Mouse (Mus musculus): ENCODE results near the gene Tmc7. TPM values are rescaled to one million over a fixed set of nuclear protein-coding genes. Genes with fewer than 3 reads are reported as not detected.
A peak's percentile ranks its signal among the peaks of the same experiment; 100 is the strongest.

Tmc7 gene
- polyA plus RNA-seq, 1 experiment from 2014 or later: 0.46 TPM

- H3K4me3 ChIP-seq: no peak overlapping the region
- WGBS (ENCODE audit: insufficient replicate concordance): 74% methylated on average over 9 of the region's 9 CpGs
- no peak overlapping the region for H3K27ac ChIP-seq
- no peak overlapping the region for H3K4me2 ChIP-seq
- peaks cover 33% of the 10 kb centered on the region for H3K27me3 ChIP-seq (replicated peaks)
- no peaks in the 10 kb centered on the region for H3K9me3 ChIP-seq (replicated peaks)
- ATAC-seq: no peak
- no peak overlapping the region for H3K9ac ChIP-seq
- H3K4me1 ChIP-seq: peaks cover 16% of the 10 kb centered on the region; the same call in 1 of the 2 replicates
- peaks cover 8% of the 10 kb centered on the region for H3K36me3 ChIP-seq
Observed at GRCm38 (mm10) chr7:118493892-118494291, 90.6 kb downstream of the Tmc7 start.

DNA sequence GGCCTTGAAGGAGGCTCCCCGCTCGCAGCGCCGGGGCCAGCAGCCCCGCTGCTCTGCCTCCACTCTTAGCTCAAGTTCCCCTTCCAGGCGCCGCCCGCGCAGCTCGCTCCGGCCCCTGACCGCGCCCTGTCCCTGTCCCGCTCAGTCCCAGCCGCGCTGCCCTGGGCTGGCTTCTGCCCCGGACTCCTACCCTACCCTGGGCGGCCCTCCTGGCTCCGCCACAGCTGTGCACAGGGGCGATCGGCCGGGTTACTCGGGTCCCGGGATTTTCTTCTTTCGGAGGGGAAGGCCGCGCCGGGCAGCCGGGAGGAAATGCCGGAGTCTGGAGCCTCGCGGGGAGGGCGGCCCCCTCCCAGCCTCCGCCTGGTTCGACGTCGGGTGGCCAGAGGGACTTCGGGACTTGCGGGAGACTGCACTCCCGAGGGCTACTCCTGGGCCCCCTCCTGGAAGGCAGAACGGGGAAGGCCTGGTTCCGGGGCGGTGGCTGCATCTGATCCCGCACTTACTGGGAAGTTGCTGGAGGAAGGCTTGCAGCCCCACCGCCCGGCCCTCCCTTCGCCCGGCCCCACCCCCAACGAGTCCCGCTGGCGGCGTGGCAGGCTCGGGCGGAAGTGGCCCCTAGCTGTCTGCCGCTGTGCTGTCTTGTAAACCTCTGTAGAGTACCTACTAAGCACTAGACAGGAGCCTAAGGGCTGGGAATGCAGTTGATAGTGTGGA lies 92.9 kb downstream of the Tmc7 start, which contains the start of gene Itpripl2:
Gene Itpripl2 (minus strand): TSS at position 545 of the 717 bp plus-strand sequence.
- Histone ChIP-seq H3K27me3 (replicated peaks) (peaks cover 33% of the 10 kb centered on the region), H3K9ac (peak within 1 kb of the TSS; percentile 73), H3K4me3 (peak within 1 kb of the TSS; percentile 60), H3K9me3 (replicated peaks) (no peaks in the 10 kb centered on the region), H3K4me1 (peaks cover 25% of the 10 kb centered on the region), H3K4me2 (peak within 1 kb of the TSS; percentile 74), H3K36me3 (peaks cover 8% of the 10 kb centered on the region), H3K27ac (peak within 1 kb of the TSS; percentile 63)
- peak; percentile 69 for ATAC-seq
- under 1% methylated on average over 53 of the region's 55 CpGs for WGBS (ENCODE audit: insufficient replicate concordance)

GRCm38 (mm10) chr7:118490666-118491430 lies 93.7 kb downstream of the Tmc7 start:
- Histone ChIP-seq H3K27ac (peak overlapping the region; percentile 63), H3K9me3 (replicated peaks) (no peaks in the 10 kb centered on the region)

DNA sequence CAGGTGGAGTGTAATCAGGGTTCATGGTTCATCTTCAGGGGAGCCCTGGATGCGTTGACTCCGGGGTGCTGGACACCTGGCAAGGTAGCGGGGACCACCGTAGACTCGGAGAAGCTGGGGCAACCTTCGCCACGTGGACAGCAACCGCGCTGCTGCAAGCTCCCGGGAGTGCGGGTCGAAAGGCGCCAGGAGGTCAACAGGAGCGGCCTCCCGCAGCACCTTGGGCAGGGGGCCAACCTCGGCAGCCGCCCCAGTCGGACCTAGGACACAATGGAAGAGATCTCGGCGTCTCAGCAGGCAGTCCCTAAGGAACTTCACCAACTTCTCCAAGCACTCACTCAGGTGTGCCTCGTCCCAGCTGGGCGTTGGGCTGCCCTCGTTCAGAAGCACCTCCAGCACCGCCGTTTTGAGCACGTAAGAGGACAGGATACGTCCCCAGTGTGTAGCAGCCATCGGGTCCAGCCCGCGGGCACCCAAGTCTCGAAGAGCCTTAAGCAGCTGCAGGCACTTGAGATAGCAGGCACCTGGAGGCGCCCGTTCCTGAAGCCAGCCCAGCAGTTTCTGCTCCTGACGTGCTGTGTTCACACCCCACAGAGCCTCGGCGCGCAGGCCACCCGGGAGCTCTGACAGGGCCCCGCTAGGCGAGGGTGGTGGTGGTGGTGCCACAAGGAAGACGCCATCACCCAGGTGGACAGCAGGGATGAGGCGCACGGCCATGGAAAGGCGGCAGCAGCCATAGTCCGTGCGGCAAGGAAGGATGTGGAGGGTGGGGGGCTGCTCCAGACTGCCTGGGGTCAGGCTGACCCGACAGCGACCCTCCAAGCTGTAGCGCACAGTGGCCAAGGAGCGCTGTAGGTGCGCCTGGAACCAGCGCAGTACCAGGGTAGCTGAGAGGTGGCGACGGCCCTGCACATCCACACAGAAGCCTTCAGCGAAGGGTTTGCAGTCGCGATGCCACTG lies 94.5 kb downstream of the Tmc7 start:
- peak overlapping the region; percentile 74 for H3K4me2 ChIP-seq
- no peaks in the 10 kb centered on the region for H3K9me3 ChIP-seq (replicated peaks)
- peaks cover 33% of the 10 kb centered on the region for H3K27me3 ChIP-seq (replicated peaks)
- no peak overlapping the region for H3K9ac ChIP-seq
- no peak for ATAC-seq
- H3K27ac ChIP-seq: no peak overlapping the region
- H3K4me3 ChIP-seq: peak overlapping the region; percentile 60
- peaks cover 25% of the 10 kb centered on the region for H3K4me1 ChIP-seq
- 64% methylated on average over 57 of the region's 57 CpGs for WGBS (ENCODE audit: insufficient replicate concordance)
- H3K36me3 ChIP-seq: peaks cover 8% of the 10 kb centered on the region

More at GRCm38 (mm10) chr7:118490666-118491430, 93.7 kb downstream of the Tmc7 start:
- peak overlapping the region; percentile 74 for H3K4me2 ChIP-seq
- peaks cover 33% of the 10 kb centered on the region for H3K27me3 ChIP-seq (replicated peaks)
- peaks cover 25% of the 10 kb centered on the region for H3K4me1 ChIP-seq
- peak; percentile 44 for ATAC-seq
- peak overlapping the region; percentile 60 for H3K4me3 ChIP-seq
- WGBS (ENCODE audit: insufficient replicate concordance): 9% methylated on average over 67 of the region's 67 CpGs
- H3K36me3 ChIP-seq: peaks cover 8% of the 10 kb centered on the region
- peak overlapping the region; percentile 73 for H3K9ac ChIP-seq

DNA sequence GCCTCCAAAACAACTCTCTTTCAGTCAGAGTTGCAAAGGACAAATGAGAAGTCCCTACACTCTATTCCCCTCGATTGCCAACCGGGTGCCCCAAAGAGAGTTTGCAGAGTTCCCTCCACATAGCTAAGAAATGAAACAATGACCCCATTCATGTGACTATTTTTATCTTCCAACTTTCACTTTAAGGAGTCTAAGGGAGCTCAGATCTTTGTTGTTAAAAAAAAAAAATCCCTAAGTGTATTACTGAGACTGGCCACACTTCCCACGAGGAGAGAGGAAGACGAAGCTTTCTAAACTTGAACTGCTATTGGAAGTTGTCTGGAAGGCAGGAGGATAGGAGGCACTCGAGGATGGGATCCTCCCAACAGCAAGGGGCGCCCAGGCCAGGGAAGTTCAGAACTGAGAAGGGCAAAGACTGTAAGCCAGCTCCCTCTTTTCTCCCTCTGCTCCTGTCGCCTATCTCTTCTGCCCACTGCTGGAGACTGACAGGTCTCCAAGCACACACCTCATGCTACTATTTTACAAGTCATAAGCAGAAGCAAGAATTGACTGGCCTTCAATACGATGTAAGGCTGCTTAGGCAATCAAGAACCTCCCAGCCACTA lies 96.4 kb downstream of the Tmc7 start:
- H3K9ac ChIP-seq: no peak overlapping the region
- ATAC-seq: no peak
- H3K36me3 ChIP-seq: peaks cover 8% of the 10 kb centered on the region
- H3K4me3 ChIP-seq: no peak overlapping the region
- H3K4me1 ChIP-seq: peaks cover 25% of the 10 kb centered on the region
- peaks cover 33% of the 10 kb centered on the region for H3K27me3 ChIP-seq (replicated peaks)
- 41% methylated on average over 8 of the region's 8 CpGs for WGBS (ENCODE audit: insufficient replicate concordance)
- no peaks in the 10 kb centered on the region for H3K9me3 ChIP-seq (replicated peaks)
- no peak overlapping the region for H3K27ac ChIP-seq
- H3K4me2 ChIP-seq: peak overlapping the region; percentile 19; the same call in 1 of the 2 replicates

GRCm38 (mm10) chr7:118486917-118487316 lies 97.6 kb downstream of the Tmc7 start:
- Histone ChIP-seq H3K9ac (no peak overlapping the region), H3K27ac (no peak overlapping the region), H3K4me1 (peaks cover 25% of the 10 kb centered on the region), H3K4me3 (no peak overlapping the region), H3K27me3 (replicated peaks) (peaks cover 26% of the 10 kb centered on the region), H3K36me3 (peaks cover 8% of the 10 kb centered on the region), H3K9me3 (replicated peaks) (no peaks in the 10 kb centered on the region), H3K4me2 (no peak overlapping the region)
- no peak for ATAC-seq
- 55% methylated on average over 5 of the region's 5 CpGs for WGBS (ENCODE audit: insufficient replicate concordance)

Other genes starting within 250 kb of the Tmc7 start
- gene Syt17, start 136.5 kb downstream of the Tmc7 start, polyA plus RNA-seq (2016; fragmentation: Nextera tagmentation; extraction: Ambion mirVana): 0.14 and 0.45 TPM in 2 replicates
- gene Itpripl2, start 92.8 kb downstream of the Tmc7 start, polyA plus RNA-seq (2016; fragmentation: Nextera tagmentation; extraction: Ambion mirVana): 1.2 and 1.3 TPM in 2 replicates
- 62.9 and 64.4 TPM in 2 replicates for gene Coq7, start 51.4 kb downstream of the Tmc7 start, polyA plus RNA-seq (2016; fragmentation: Nextera tagmentation; extraction: Ambion mirVana)
- gene Tmc5, start 12.6 kb upstream of the Tmc7 start, polyA plus RNA-seq (2016; fragmentation: Nextera tagmentation; extraction: Ambion mirVana): not detected in 2 replicates
- gene Gde1, start 121.0 kb upstream of the Tmc7 start, polyA plus RNA-seq (2016; fragmentation: Nextera tagmentation; extraction: Ambion mirVana): 45.7 and 51.8 TPM in 2 replicates
- gene Ccp110, start 127.8 kb upstream of the Tmc7 start, polyA plus RNA-seq (2016; fragmentation: Nextera tagmentation; extraction: Ambion mirVana): 10.4 and 10.8 TPM in 2 replicates
- gene Vps35l, start 155.5 kb upstream of the Tmc7 start, polyA plus RNA-seq (2016; fragmentation: Nextera tagmentation; extraction: Ambion mirVana): 45.7 and 49.6 TPM in 2 replicates

Data from liver, embryonic 12.5 days (tissue).